Mouse (Mus musculus) CH12.LX (cell line): ENCODE measurements at regions not wholly inside any gene's neighbourhood (a gene's known extent, or its start where the extent isn't known, plus 50 kb on each side); places are given as distances from the start of the nearest gene placed in this dataset.

ENCODE experiments used
- DNase-seq: peaks from one replicate; pipeline ENCODE4 v3.0.0-alpha.2; 2013; ENCODE audit errors: extremely low read depth
- H3K27ac ChIP-seq: 2 replicates; pipeline ENCODE4 v1.5.1; 2012; ENCODE audit warnings: low read depth, mild to moderate bottlenecking, control low read depth, moderate library complexity; ENCODE audit not compliant: insufficient read depth
- H3K27me3 ChIP-seq: replicated peaks from 2 replicates; pipeline ENCODE3; 2012; ENCODE audit warnings: inconsistent platforms
- H3K36me3 ChIP-seq, 2 experiments: replicated peaks in 1 of 2; 2 replicates each; pipeline versions ENCODE3 to v1.6.1; 2012; ENCODE audit warnings: inconsistent platforms in 1 of 2, low read length in 1 of 2, mild to moderate bottlenecking in 1 of 2, mixed read lengths in 1 of 2, moderate library complexity in 1 of 2; ENCODE audit not compliant: control insufficient read depth in 1 of 2, insufficient read depth in 1 of 2
- H3K4me1 ChIP-seq, 2 experiments: 2 replicates each; pipeline ENCODE4 v1.6.1; 2012; ENCODE audit warnings: inconsistent platforms in 1 of 2, moderate library complexity in 1 of 2; ENCODE audit not compliant: insufficient read depth in 2 of 2, control insufficient read depth in 1 of 2
- H3K4me2 ChIP-seq: 2 replicates; pipeline ENCODE4 v1.6.1; 2012; ENCODE audit warnings: low read depth, mild to moderate bottlenecking, control low read depth; ENCODE audit not compliant: poor library complexity, insufficient read depth, severe bottlenecking
- H3K4me3 ChIP-seq, 3 experiments: fragments of 150-350 bp in 1 of 3; sonication (generic) in 1 of 3; replicated peaks in 1 of 3; 2 replicates each; pipeline versions ENCODE3 to v1.5.1; 2011 to 2012; ENCODE audit warnings: low read depth in 2 of 3, low read length in 2 of 3, mild to moderate bottlenecking in 2 of 3, moderate library complexity in 2 of 3, control low read depth in 1 of 3, improper control_type of control experiment in 1 of 3, inconsistent platforms in 1 of 3, mixed read lengths in 1 of 3; ENCODE audit not compliant: poor library complexity in 1 of 3
- H3K79me2 ChIP-seq: replicated peaks from 2 replicates; pipeline ENCODE4 v1.6.1; 2012; ENCODE audit warnings: mild to moderate bottlenecking, moderate library complexity; ENCODE audit not compliant: control insufficient read depth, poor library complexity, insufficient read depth, severe bottlenecking; ENCODE audit errors: extremely low read depth
- H3K9ac ChIP-seq: 2 replicates; pipeline ENCODE4 v1.6.1; 2012; ENCODE audit warnings: low read depth, mild to moderate bottlenecking, control low read depth, moderate library complexity; ENCODE audit not compliant: insufficient read depth
- H3K9me3 ChIP-seq: replicated peaks from 2 replicates; pipeline ENCODE3; 2012; ENCODE audit warnings: low read length, inconsistent platforms, mixed read lengths
- BHLHE40 ChIP-seq: IDR thresholded peaks from 2 replicates; pipeline ENCODE4 v1.6.1; 2011; ENCODE audit warnings: mild to moderate bottlenecking, low read depth, low read length, improper control_type of control experiment
- CHD2 ChIP-seq: IDR thresholded peaks from 2 replicates; pipeline ENCODE4 v1.6.1; 2011; ENCODE audit warnings: low read length, improper control_type of control experiment
- CTCF ChIP-seq, 2 experiments: IDR thresholded peaks in 1 of 2; conservative IDR thresholded peaks in 1 of 2; 2 replicates each; pipeline ENCODE4 v1.5.1; 2011 to 2012; ENCODE audit warnings: low read depth in 2 of 2, low read length in 2 of 2, improper control_type of control experiment in 1 of 2, inconsistent platforms in 1 of 2, mild to moderate bottlenecking in 1 of 2, moderate library complexity in 1 of 2
- EP300 ChIP-seq: IDR thresholded peaks from 2 replicates; pipeline ENCODE4 v1.6.1; 2011; ENCODE audit warnings: low read length, improper control_type of control experiment
- ETS1 ChIP-seq: conservative IDR thresholded peaks from 2 replicates; pipeline ENCODE4 v1.6.1; 2012; ENCODE audit warnings: low read depth, mild to moderate bottlenecking, inconsistent platforms, low read length, improper control_type of control experiment, moderate library complexity
- GABPA ChIP-seq: IDR thresholded peaks from 2 replicates; pipeline ENCODE4 v1.6.1; 2012; ENCODE audit warnings: low read depth, low read length, improper control_type of control experiment, inconsistent platforms; ENCODE audit not compliant: insufficient replicate concordance
- HCFC1 ChIP-seq: IDR thresholded peaks from 2 replicates; pipeline ENCODE4 v1.6.1; 2012; ENCODE audit warnings: low read depth, mild to moderate bottlenecking, inconsistent platforms, low read length, improper control_type of control experiment
- IRF4 ChIP-seq: IDR thresholded peaks from 2 replicates; pipeline ENCODE4 v1.6.1; 2014; ENCODE audit warnings: low read depth, mild to moderate bottlenecking, inconsistent platforms, low read length, improper control_type of control experiment
- KAT2A ChIP-seq: IDR thresholded peaks from 2 replicates; pipeline ENCODE4 v1.6.1; 2012; ENCODE audit warnings: low read length, improper control_type of control experiment, inconsistent platforms; ENCODE audit not compliant: insufficient replicate concordance
- MAX ChIP-seq: IDR thresholded peaks from 2 replicates; pipeline ENCODE4 v1.6.1; 2011; ENCODE audit warnings: low read length, improper control_type of control experiment
- MAZ ChIP-seq: IDR thresholded peaks from 2 replicates; pipeline ENCODE4 v1.6.1; 2012; ENCODE audit warnings: low read depth, mild to moderate bottlenecking, inconsistent platforms, low read length, improper control_type of control experiment, moderate library complexity
- MEF2A ChIP-seq: IDR thresholded peaks from 2 replicates; pipeline ENCODE4 v1.6.1; 2014; ENCODE audit warnings: low read depth, mild to moderate bottlenecking, inconsistent platforms, low read length, improper control_type of control experiment, borderline replicate concordance
- MXI1 ChIP-seq: IDR thresholded peaks from 2 replicates; pipeline ENCODE4 v1.6.1; 2011; ENCODE audit warnings: mild to moderate bottlenecking, low read depth, low read length, improper control_type of control experiment
- MYC ChIP-seq: IDR thresholded peaks from 2 replicates; pipeline ENCODE4 v1.6.1; 2011; ENCODE audit warnings: low read depth, mild to moderate bottlenecking, improper control_type of control experiment, low read length
- NELFE ChIP-seq: IDR thresholded peaks from 2 replicates; pipeline ENCODE4 v1.6.1; 2011; ENCODE audit warnings: low read depth, low read length, improper control_type of control experiment
- NRF1 ChIP-seq: IDR thresholded peaks from 2 replicates; pipeline ENCODE4 v1.6.1; 2014; ENCODE audit warnings: low read depth, mild to moderate bottlenecking, inconsistent platforms, low read length, improper control_type of control experiment, moderate library complexity
- PAX5 ChIP-seq: IDR thresholded peaks from 2 replicates; pipeline ENCODE4 v1.6.1; 2012; ENCODE audit warnings: low read length, inconsistent platforms, mixed read lengths
- POLR2A ChIP-seq: IDR thresholded peaks from 2 replicates; pipeline ENCODE4 v1.6.1; 2011; ENCODE audit warnings: low read depth, mild to moderate bottlenecking, improper control_type of control experiment, low read length
- POLR2AphosphoS2 ChIP-seq: IDR thresholded peaks from 2 replicates; pipeline ENCODE4 v1.6.1; 2011; ENCODE audit warnings: low read depth, low read length, improper control_type of control experiment
- SMC3 ChIP-seq: IDR thresholded peaks from 2 replicates; pipeline ENCODE4 v1.6.1; 2011; ENCODE audit warnings: low read depth, low read length, improper control_type of control experiment
- TCF12 ChIP-seq: IDR thresholded peaks from 2 replicates; pipeline ENCODE4 v1.6.1; 2014; ENCODE audit warnings: low read depth, mild to moderate bottlenecking, inconsistent platforms, low read length, improper control_type of control experiment
- UBTF ChIP-seq: IDR thresholded peaks from 2 replicates; pipeline ENCODE4 v1.6.1; 2012; ENCODE audit warnings: low read depth, mild to moderate bottlenecking, inconsistent platforms, low read length, improper control_type of control experiment, moderate library complexity
- ZC3H11A ChIP-seq: IDR thresholded peaks from 2 replicates; pipeline ENCODE4 v1.6.1; 2012; ENCODE audit warnings: low read depth, mild to moderate bottlenecking, inconsistent platforms, low read length, improper control_type of control experiment
- ZKSCAN1 ChIP-seq: IDR thresholded peaks from 2 replicates; pipeline ENCODE4 v1.6.1; 2012; ENCODE audit warnings: low read depth, inconsistent platforms, low read length, improper control_type of control experiment, borderline replicate concordance
- ZNF384 ChIP-seq: IDR thresholded peaks from 2 replicates; pipeline ENCODE4 v1.6.1; 2012; ENCODE audit warnings: low read depth, low read length, improper control_type of control experiment, inconsistent platforms
- dilution Hi-C: fragments of 300-500 bp; cut with MboI; formaldehyde crosslinking; loops from 2 replicates; pipeline ENCODE4 v1.14.3; 2020; ENCODE audit warnings: low sequenced_read_pairs; ENCODE audit not compliant: extremely low pct_unique_long_range_greater_than_20kb, extremely low pct_ligation_motif_present
- in situ Hi-C: fragments of 300-500 bp; cut with MboI; formaldehyde crosslinking; loops from 3 replicates; pipeline ENCODE4 v1.14.3; 2019; ENCODE audit warnings: low sequenced_read_pairs, low pct_ligation_motif_present, low pct_unique_long_range_greater_than_20kb, mixed read lengths

DNA sequence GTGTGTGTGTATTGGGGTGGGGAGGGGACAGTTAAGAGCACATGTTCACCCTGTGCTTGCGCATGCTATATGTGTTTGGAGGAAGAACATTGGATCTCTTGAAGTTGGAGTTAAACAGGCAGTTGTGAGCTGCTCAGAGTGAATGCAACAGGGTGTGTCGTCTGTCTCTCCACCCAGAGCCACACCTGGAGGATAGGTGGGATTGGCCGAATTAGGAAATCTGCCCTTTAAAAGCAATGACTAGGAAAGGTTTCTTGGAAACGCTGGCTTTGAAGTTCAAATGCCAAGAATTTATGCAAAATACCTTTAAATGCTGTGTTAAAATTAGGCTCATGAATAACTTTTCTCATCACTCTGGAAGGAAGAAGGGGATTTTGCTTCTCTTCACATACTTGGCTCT is 436.9 kb downstream of the Ofcc1 start:
- Histone ChIP-seq H3K9me3 (no peaks in the 10 kb centered on the region), H3K9ac (no peak overlapping the region)

DNA sequence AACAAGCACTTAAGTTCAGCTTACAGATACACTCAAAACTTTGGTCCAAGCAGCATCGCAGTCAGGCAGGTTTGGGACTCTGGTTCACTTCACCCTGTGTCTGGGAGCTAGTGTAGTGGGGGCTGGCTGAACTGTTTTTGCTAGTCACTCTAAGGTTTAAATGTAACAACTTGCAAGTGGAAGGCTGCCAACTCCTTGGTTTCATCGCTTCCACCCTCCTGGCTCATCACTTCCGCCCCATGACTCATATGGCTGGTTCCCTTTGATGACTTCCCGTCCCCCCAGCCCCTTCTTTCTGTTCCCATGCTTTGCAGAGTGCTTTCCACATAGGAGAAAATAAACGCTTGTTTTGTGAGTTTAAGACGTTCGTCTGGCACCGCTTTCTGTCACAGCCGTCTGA is 438.1 kb downstream of the Ofcc1 start:
- in situ Hi-C loops (no loop called here), dilution Hi-C loops (no loop called here)
- no peak overlapping the region for H3K27ac ChIP-seq
- no peaks in the 10 kb centered on the region for H3K36me3 ChIP-seq
- H3K27me3 ChIP-seq = no peaks in the 10 kb centered on the region
- no peak overlapping the region for H3K9ac ChIP-seq
- H3K4me3 ChIP-seq = no peak overlapping the region
- no peak overlapping the region for H3K4me2 ChIP-seq
- TF ChIP-seq MXI1 (no peak), MEF2A (no peak), KAT2A (no peak), IRF4 (no peak), MYC (no peak), CTCF (conservative IDR thresholded peaks at IDR 0.05 in 1 of 2, IDR thresholded peaks at IDR 0.05 in 1 of 2; ENCODE audit: low read depth in 2 of 2, low read length in 2 of 2) (no peak), POLR2A (no peak), MAX (no peak)
- no peaks in the 10 kb centered on the region for H3K4me1 ChIP-seq
- no peak for DNase-seq
- H3K9me3 ChIP-seq = no peaks in the 10 kb centered on the region
- H3K79me2 ChIP-seq = no peaks in the 10 kb centered on the region

More for the DNA sequence above, 436.9 kb downstream of the Ofcc1 start:
- no peaks in the 10 kb centered on the region for H3K4me1 ChIP-seq
- no peak overlapping the region for H3K27ac ChIP-seq
- no peak overlapping the region for H3K4me2 ChIP-seq
- dilution Hi-C loops (no loop called here), in situ Hi-C loops (no loop called here)
- H3K4me3 ChIP-seq = no peak overlapping the region
- H3K36me3 ChIP-seq = no peaks in the 10 kb centered on the region
- H3K79me2 ChIP-seq = no peaks in the 10 kb centered on the region
- DNase-seq = no peak
- TF ChIP-seq UBTF (no peak), BHLHE40 (no peak), ZKSCAN1 (no peak), CTCF (conservative IDR thresholded peaks at IDR 0.05 in 1 of 2, IDR thresholded peaks at IDR 0.05 in 1 of 2; ENCODE audit: low read depth in 2 of 2, low read length in 2 of 2) (no peak), MAZ (no peak), POLR2A (no peak), HCFC1 (no peak), POLR2AphosphoS2 (no peak), NELFE (no peak), IRF4 (no peak), GABPA (no peak), ETS1 (no peak), PAX5 (no peak), EP300 (no peak), ZC3H11A (no peak), TCF12 (no peak), CHD2 (no peak), SMC3 (no peak), NRF1 (no peak), ZNF384 (no peak)
- H3K27me3 ChIP-seq = no peaks in the 10 kb centered on the region
